Mouse (Mus musculus) cerebellum, adult 9-11 months (tissue): ENCODE measurements around the gene Hltf.
"Not testable (repeated sequence)": the region's sequence is repeated elsewhere in the genome, so short reads cannot be mapped to it uniquely, and the experiment has no call there.

Experiments used
- DNase-seq: peaks from one replicate; pipeline ENCODE4 v3.0.0; 2022

Gene Hltf

DNA sequence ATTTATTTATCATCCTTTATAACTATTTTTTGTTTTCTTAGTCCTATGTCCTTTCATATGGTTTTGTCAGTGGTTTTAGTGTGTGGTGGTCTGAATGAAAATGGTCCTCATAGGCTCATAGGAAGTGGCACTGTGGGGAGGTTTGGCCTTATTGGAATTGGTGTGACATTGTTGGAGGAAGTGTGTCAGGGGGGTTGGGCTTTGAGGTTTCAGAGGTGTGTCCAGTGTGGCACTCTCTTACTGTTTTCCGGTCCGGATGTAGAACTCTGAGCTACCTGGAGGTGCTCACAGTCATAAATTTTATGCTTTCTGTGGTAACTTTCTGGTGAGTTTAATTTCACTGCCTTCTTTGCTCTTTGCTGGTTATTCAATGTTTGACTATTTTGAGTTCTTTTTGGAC lies 47.2 kb downstream of the Hltf start:
- no peak for DNase-seq

DNA sequence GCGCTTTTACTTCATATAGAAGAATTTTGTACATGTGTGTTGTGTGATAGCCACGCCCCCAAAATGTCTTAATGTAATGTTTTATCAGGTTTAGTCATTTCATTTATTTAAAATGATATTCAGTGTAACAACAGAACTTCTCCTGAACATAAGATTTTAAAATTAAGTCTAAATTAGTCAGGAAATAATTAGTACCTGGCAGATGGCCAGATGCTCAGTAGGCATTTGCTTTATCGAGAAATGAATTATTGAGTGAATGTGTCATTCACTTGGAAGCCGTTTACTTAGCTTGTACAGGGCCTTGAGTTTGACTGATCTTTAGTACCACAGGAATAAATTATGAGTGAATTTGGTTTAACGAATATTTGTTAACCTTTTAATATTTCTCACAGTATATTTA lies 51.3 kb downstream of the Hltf start:
- no peak for DNase-seq

GRCm38 (mm10) chr3:20111913-20112312 lies 54.3 kb downstream of the Hltf start:
- no peak for DNase-seq

DNA sequence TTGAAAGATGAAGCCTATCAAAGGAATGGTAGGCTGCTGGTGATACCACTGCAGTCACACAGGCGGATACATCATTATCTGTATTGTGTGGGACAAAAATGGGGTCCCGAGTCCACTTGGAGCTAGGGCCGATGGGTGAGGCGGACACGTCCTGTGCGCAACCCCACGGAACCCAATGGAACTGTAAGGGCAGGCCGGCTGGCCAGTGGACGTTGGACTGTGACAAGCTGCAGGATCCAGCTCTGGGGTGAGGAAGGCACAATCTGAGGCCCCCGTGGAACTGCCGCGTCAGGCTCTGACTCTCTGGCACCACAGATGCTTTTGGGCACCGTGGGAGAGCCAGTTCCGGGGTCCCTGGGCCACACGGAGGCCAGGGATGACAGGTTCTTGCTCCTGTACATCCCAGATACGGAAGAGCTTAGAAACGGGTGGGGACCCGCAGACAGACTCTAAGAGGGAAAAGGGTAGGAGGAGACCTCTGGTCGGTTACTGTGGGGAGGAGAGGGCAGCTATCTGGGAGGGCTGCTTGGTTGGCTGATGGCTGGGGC lies 61.5 kb downstream of the Hltf start:
- DNase-seq, result no peak

GRCm38 (mm10) chr3:20119686-20120244 lies 62.2 kb downstream of the Hltf start:
- no peak for DNase-seq

DNA sequence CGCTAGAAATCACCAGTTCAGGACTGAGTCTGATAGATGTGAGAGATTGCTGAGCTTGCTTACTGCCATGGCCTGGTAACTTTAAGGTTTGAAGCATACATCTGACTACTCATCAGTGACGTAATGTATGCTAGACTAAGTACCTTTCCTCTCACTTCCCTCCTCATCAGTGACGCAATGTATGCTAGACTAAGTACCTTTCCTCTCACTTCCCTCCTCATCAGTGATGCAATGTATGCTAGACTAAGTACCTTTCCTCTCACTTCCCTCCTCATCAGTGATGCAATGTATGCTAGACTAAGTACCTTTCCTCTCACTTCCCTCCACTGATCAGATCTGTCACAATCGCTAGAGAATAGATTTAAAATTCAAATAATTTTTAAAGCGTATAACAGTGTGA lies 64.0 kb downstream of the Hltf start:
- not testable (repeated sequence) for DNase-seq

GRCm38 (mm10) chr3:20125604-20126003 lies 68.0 kb downstream of the Hltf start:
- no peak for DNase-seq

DNA sequence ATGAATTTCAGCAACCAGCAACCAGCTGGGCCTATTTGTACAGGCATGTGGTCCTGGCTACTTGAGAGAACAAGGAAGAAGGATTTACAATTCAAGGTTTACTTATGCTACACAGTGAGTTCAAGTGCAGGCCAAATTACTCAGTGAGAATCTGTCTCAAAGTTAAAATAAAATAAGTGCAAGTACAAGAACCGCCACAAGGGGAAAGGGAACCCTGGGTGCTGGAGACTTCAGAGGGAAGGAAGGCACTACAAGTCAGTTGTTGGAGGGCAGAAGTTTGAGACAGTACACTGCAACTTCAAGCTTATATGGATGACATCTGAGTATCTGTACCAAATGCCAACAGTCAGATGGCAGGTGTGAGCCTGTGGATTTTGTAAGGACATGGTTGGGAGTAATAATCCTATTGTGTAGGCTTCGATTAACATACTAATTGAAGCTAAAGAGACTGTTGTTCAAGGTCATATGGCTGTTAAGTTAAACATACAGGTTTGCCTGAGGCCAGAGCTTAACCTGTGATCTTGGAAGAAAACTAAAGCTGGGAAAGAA lies 69.5 kb downstream of the Hltf start:
- no peak for DNase-seq

GRCm38 (mm10) chr3:20129491-20129890 lies 71.9 kb downstream of the Hltf start:
- DNase-seq, result no peak

GRCm38 (mm10) chr3:20130456-20131349 lies 73.1 kb downstream of the Hltf start:
- DNase-seq, result no peak

GRCm38 (mm10) chr3:20131350-20131720 lies 73.7 kb downstream of the Hltf start:
- DNase-seq, result no peak

DNA sequence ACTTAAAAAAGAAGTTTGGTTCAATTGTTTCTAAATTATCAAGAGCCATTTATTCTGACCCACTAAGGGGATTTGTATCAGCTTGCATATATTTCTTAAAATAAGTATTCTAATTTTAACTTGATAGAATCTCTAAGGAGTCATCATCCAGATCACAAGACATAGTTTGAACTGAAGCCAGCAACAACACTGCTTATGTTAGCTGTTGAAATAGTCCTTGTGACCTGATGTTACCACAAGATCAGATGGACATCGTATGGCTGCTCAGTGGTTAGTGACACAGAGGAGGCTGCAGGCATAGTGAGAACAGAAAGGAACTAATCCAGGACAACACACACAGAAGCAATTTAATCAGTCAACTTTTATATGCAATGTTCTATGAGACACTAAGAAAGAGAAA lies 75.1 kb downstream of the Hltf start:
- no peak for DNase-seq

DNA sequence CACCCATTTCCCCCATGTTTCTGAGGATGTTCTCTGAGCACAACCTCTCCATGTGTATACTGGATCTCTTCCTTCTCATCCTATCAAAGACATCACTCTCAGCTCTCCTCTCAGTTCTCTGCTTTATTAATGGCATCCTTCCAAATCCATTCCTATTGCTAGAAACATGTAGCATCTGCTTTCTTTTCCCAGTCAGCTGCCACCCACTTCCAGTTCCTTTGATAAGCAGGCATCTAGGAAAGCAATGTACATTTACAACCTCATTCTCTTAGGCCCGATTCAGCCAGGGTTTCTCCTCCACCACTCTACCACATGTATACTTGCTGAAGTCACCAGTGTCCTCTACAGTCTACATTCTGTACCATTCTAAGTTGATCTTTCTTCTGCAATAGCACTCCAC lies 76.1 kb downstream of the Hltf start:
- DNase-seq, result no peak

DNA sequence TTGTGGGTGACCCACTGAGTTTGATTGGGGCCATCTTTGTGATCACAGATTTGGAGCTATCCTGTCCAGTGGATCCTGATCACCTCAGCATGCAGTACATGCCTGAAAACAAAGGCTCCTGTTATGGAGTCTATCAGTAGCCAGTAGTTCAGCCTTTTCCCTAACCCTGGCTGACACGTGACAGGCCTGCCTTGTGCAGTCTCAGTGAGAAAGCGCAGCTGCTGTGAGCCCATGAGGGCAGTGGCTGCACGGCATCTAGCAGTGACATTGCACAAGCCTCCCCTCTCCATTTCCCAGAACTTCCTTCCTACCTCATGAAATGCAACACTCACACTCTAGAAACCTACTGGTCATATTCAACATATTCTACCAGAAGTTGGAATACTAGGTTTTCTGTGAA lies 76.9 kb downstream of the Hltf start:
- no peak for DNase-seq

DNA sequence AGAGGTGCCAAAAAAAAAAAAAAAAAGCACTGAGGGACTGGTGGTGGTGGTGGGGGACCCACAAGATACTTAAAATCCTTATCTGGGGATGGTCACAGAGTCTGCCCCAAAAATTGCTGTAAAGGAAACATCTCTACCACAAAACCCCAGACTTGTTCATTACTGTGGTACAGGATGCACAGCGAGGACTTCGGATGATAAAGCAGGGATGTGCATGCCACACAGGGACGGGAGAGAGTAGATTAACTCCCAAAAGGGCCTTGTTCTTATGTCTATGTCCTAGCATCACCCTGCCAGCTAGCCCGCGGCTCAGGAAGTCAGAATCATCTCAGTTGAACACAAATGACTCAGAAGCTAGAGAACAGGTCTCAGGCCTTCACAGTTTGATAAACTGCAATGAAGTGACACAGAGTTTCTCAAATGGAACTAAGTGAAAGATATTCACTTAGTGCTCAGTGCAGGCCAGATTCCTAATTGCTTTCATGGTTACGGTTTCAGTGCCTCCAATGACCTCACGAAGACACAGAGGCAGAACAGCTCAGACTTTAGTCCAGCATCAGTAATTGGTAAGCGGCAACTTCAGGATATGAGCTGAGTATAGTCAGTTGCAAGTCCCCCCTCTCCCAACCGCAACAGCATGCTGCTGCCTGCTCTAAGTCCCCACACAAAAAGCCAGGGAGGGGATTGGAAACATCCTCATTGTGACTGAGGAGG lies 79.4 kb downstream of the Hltf start:
- DNase-seq, result no peak

- DNase-seq, result no peak
Measured at GRCm38 (mm10) chr3:20141240-20141639, 83.6 kb downstream of the Hltf start.

DNA sequence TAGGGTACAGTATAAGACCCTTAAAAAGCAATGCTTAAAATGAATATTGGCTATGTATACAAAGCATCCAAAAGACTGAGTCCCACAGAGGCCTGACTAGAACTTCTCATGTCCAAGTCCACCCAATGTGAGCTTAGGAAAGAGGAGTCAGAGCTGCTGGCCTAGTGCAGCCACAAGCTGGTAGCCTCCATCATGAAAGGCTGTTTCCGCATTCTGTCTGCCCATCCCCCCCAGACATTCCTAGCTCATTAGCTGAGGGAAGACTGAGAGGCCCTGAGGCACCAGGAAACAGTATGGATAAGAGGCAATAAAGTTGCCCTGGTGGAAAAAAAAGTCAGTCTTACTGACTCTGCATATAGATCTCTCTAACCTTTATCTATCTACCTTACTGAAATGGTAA lies 84.1 kb downstream of the Hltf start:
- DNase-seq, result no peak

GRCm38 (mm10) chr3:20142101-20142500 lies 84.5 kb downstream of the Hltf start:
- DNase-seq, result no peak

- no peak for DNase-seq
Measured at GRCm38 (mm10) chr3:20142576-20142975, 85.0 kb downstream of the Hltf start.

- DNase-seq, result no peak
Measured at GRCm38 (mm10) chr3:20143726-20144125, 86.1 kb downstream of the Hltf start.

DNA sequence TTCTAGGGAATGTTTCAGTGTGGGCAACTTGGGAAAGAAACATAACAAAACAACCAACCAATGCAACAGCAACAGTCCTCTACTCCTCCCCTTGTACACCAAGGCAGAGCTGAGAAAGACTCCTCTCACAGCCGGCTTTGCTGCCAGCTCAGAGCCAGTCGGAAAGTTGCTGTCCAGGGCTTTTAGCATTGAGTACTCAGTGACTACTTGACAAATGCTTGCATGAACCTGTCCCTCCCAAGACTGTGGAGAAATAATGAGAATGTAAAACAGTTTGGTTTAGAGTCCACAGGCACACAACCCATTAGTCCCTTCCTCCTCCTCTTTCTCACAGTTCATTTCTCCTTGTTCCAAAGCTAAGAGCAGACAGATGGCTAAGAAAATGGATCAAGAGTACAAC lies 86.8 kb downstream of the Hltf start:
- no peak for DNase-seq

DNA sequence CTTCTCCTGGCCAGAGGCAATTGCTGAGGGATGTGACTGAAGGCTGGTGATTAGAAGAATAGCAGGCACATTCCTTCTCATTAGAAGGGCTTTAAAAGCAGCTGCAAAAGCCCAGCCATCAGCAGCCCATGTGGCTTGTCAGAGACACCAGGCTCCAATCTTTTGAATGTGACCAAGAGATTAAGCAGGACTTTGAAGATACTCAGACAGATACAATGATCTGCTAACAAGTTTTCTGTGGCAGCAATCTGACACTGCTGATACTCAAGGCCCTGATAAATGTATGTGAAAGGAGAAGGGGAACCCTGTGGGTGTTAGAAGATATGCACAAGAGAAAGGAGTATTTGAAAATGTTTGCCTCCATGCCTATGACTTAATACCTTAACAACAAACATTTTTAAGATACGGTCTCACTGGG lies 88.1 kb downstream of the Hltf start:
- DNase-seq, result no peak

DNA sequence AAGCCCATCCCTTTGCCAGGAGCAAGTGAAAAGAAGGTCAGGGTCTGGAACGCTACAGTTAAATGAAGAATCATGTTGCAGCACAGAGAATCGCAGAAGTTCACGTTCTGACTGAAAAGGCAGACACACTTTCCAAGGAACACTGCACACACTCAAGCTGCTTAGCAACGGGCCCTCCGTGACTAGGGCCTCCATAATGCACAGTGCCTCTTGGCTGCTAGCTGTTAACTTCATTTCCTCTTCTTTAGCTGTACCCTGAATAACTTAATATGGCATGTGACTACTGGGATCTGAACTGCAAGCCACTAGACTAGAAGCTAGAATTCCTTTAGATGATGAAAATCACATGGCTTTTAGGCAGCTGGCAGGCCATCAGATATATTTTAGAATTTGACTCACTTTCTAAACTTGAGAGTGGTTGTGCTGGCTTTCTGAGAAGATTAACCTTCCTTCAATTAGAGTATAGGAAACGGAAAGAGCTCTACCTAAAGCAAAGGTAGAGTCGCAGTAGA lies 89.3 kb downstream of the Hltf start:
- no peak for DNase-seq
